Mouse (Mus musculus): ENCODE data around the gene Nck2.

- TF ChIP-seq CTCF (IDR thresholded peaks at IDR 0.05; ENCODE audit: low read depth) (no peak), EP300 (IDR thresholded peaks at IDR 0.05; ENCODE audit: low read depth) (no peak)
These were observed 116.7 kb downstream of the Nck2 start for GRCm38 (mm10) chr1:43561085-43561484.
